20 mouse cellular contexts compared by ENCODE assay signal in genomic region chr1:162783669-162784248, GRCm38 (mm10). TPM values are rescaled to one million over a fixed set of nuclear protein-coding genes. Genes with fewer than 3 reads are reported as not detected.
DNase-seq lines count a peak whose midpoint lies in the region; ATAC-seq lines count a peak whose summit lies in the region.
"Had no signal": no experiment of that assay in that cellular context is flagged by ENCODE, and none has a peak within 500 bp of the region (broad histone marks: within the 10 kb centered on the region; RNA-seq: fewer than 3 reads in every experiment).

No protein-coding gene starts in this region.

- H3K36me3 ChIP-seq in kidney, embryonic 15.5 days, result no peaks in the 10 kb centered on the region
- H3K36me3 ChIP-seq in midbrain, embryonic 14.5 days (ENCODE audit: control insufficient read depth, insufficient read depth, low read length), result no peaks in the 10 kb centered on the region
- H3K36me3 ChIP-seq in midbrain, embryonic 11.5 days (ENCODE audit: control insufficient read depth, insufficient read depth, low read length), result no peaks in the 10 kb centered on the region
- no peaks in the 10 kb centered on the region for H3K36me3 ChIP-seq in midbrain, embryonic 15.5 days (replicated peaks)
- H3K36me3 ChIP-seq: embryonic facial prominence, embryonic 13.5 days; heart, embryonic 12.5 days; hindbrain, embryonic 10.5 days had no signal

- peak; percentile 74 for ATAC-seq in kidney, embryonic 15.5 days (replicated peaks; ENCODE audit: low FRiP score)
- peak; percentile 44; the same call in 1 of the 2 replicates for ATAC-seq in midbrain, embryonic 14.5 days (ENCODE audit: low FRiP score, low TSS enrichment)
- ATAC-seq in midbrain, embryonic 11.5 days (ENCODE audit: low FRiP score), result no peak
- ATAC-seq in midbrain, embryonic 15.5 days (replicated peaks), result peak; percentile 89
- ATAC-seq: activated CD4-positive, CD25-positive, alpha-beta regulatory T cell, adult 4 months; forebrain, embryonic 13.5 days; forebrain, postnatal 0 days; Patski had no signal

- H3K4me3 ChIP-seq in kidney, embryonic 15.5 days (replicated peaks), result no peak overlapping the region
- no peak overlapping the region for H3K4me3 ChIP-seq in midbrain, embryonic 14.5 days (replicated peaks; ENCODE audit: low read depth, low read length)
- H3K4me3 ChIP-seq in midbrain, embryonic 11.5 days (ENCODE audit: low read depth, low read length), result no peak overlapping the region
- no peak overlapping the region for H3K4me3 ChIP-seq in midbrain, embryonic 15.5 days
- H3K4me3 ChIP-seq: embryonic facial prominence, embryonic 13.5 days; forebrain, embryonic 13.5 days; heart, embryonic 12.5 days; hindbrain, embryonic 10.5 days had no signal

- no peak for DNase-seq in kidney, postnatal 4 days
- peak; percentile 49 for DNase-seq in midbrain, embryonic 14.5 days
- DNase-seq in midbrain, embryonic 11.5 days (ENCODE audit: low spot score, missing footprints), result no peak
- no peak for DNase-seq in cerebellum, adult 11 months
- DNase-seq: adrenal gland, postnatal 14 days; cerebellum, adult 8-10 months; cerebellum, postnatal 14 days; embryo, embryonic 11 days; forebrain, postnatal 0 days; gastrocnemius, postnatal 25 days had no signal

- H3K27ac ChIP-seq in kidney, embryonic 15.5 days, result no peak overlapping the region
- 0 out of 2 replicates have a peak overlapping the region, but pooled peaks have one; percentile 49 for H3K27ac ChIP-seq in midbrain, embryonic 14.5 days (replicated peaks; ENCODE audit: low read depth, low read length)
- no peak overlapping the region for H3K27ac ChIP-seq in midbrain, embryonic 11.5 days (ENCODE audit: low read depth, low read length)
- H3K27ac ChIP-seq in midbrain, embryonic 15.5 days, result 0 out of 2 replicates have a peak overlapping the region, but pooled peaks have one; percentile 21
- H3K27ac ChIP-seq: embryonic facial prominence, embryonic 13.5 days; forebrain, embryonic 13.5 days; hindbrain, embryonic 10.5 days; hindbrain, embryonic 14.5 days had no signal

- no peak overlapping the region for H3K9ac ChIP-seq in kidney, embryonic 15.5 days
- H3K9ac ChIP-seq in midbrain, embryonic 14.5 days (replicated peaks; ENCODE audit: low read length), result no peak overlapping the region
- no peak overlapping the region for H3K9ac ChIP-seq in midbrain, embryonic 11.5 days (ENCODE audit: low read length)
- no peak overlapping the region for H3K9ac ChIP-seq in midbrain, embryonic 15.5 days
- H3K9ac ChIP-seq: embryonic facial prominence, embryonic 13.5 days; forebrain, embryonic 13.5 days; forebrain, postnatal 0 days; heart, embryonic 12.5 days; hindbrain, embryonic 14.5 days had no signal

- H3K4me2 ChIP-seq in kidney, embryonic 15.5 days, result no peak overlapping the region
- no peak overlapping the region for H3K4me2 ChIP-seq in midbrain, embryonic 14.5 days (ENCODE audit: low read length)
- no peak overlapping the region for H3K4me2 ChIP-seq in midbrain, embryonic 11.5 days
- no peak overlapping the region for H3K4me2 ChIP-seq in midbrain, embryonic 15.5 days
- H3K4me2 ChIP-seq: embryonic facial prominence, embryonic 13.5 days; forebrain, embryonic 13.5 days; heart, embryonic 12.5 days; hindbrain, embryonic 14.5 days had no signal

- WGBS in kidney, embryonic 15.5 days, result 61% methylated on average over 7 of the region's 7 CpGs
- WGBS in midbrain, embryonic 14.5 days, result 50% methylated on average over 7 of the region's 7 CpGs
- WGBS in midbrain, embryonic 11.5 days, result 67% methylated on average over 7 of the region's 7 CpGs
- 54% methylated on average over 7 of the region's 7 CpGs for WGBS in midbrain, embryonic 15.5 days

- H3K27me3 ChIP-seq in kidney, embryonic 15.5 days, result no peaks in the 10 kb centered on the region
- no peaks in the 10 kb centered on the region for H3K27me3 ChIP-seq in midbrain, embryonic 14.5 days (ENCODE audit: control insufficient read depth, insufficient read depth, low read length)
- no peaks in the 10 kb centered on the region for H3K27me3 ChIP-seq in midbrain, embryonic 11.5 days (ENCODE audit: control insufficient read depth, insufficient read depth, low read length)
- H3K27me3 ChIP-seq in midbrain, embryonic 15.5 days (replicated peaks), result no peaks in the 10 kb centered on the region
- H3K27me3 ChIP-seq: CH12.LX; embryonic facial prominence, embryonic 13.5 days; forebrain, embryonic 13.5 days; heart, embryonic 12.5 days had no signal

- H3K4me1 ChIP-seq in kidney, embryonic 15.5 days, result 0 out of 2 replicates have a peak, but pooled peaks cover 6% of the 10 kb centered on the region
- no peaks in the 10 kb centered on the region for H3K4me1 ChIP-seq in midbrain, embryonic 14.5 days (ENCODE audit: control insufficient read depth, insufficient read depth, low read length)
- H3K4me1 ChIP-seq in midbrain, embryonic 11.5 days (ENCODE audit: control insufficient read depth, insufficient read depth, low read length), result no peaks in the 10 kb centered on the region
- no peaks in the 10 kb centered on the region for H3K4me1 ChIP-seq in midbrain, embryonic 15.5 days
- H3K4me1 ChIP-seq: forebrain, embryonic 13.5 days; heart, embryonic 12.5 days; hindbrain, embryonic 10.5 days had no signal

- H3K9me3 ChIP-seq in kidney, embryonic 15.5 days (replicated peaks), result no peaks in the 10 kb centered on the region
- no peaks in the 10 kb centered on the region for H3K9me3 ChIP-seq in midbrain, embryonic 14.5 days (ENCODE audit: control insufficient read depth, low read length)
- no peaks in the 10 kb centered on the region for H3K9me3 ChIP-seq in midbrain, embryonic 11.5 days (ENCODE audit: control insufficient read depth, low read length)
- no peaks in the 10 kb centered on the region for H3K9me3 ChIP-seq in midbrain, embryonic 15.5 days
- H3K9me3 ChIP-seq: embryonic facial prominence, embryonic 13.5 days; forebrain, embryonic 13.5 days; heart, embryonic 12.5 days; hindbrain, embryonic 10.5 days had no signal

RNA-seq across cellular contexts. Expression of gene Fmo4, which starts 30.0 kb away (rescaled TPM):
- polyA plus RNA-seq in kidney, embryonic 15.5 days (2015; fragmentation: Nextera tagmentation; extraction: Ambion mirVana), result 0.91 and 1.5 TPM in 2 replicates
- polyA plus RNA-seq in midbrain, embryonic 14.5 days (2014; fragmentation: Nextera tagmentation; extraction: Ambion mirVana), result 0.27 and 0.33 TPM in 2 replicates
- 0.85 and 0.86 TPM in 2 replicates for polyA plus RNA-seq in midbrain, embryonic 11.5 days (2014; fragmentation: Nextera tagmentation; extraction: Ambion mirVana)
- 0.19 and 0.27 TPM in 2 replicates for polyA plus RNA-seq in midbrain, embryonic 15.5 days (2015; fragmentation: Nextera tagmentation; extraction: Ambion mirVana)
- polyA plus RNA-seq: activated CD4-positive, CD25-positive, alpha-beta regulatory T cell, adult 4 months; heart, embryonic 12.5 days had no signal

RNA-seq across cellular contexts. Expression of gene Prrc2c, which starts 43.4 kb away (rescaled TPM):
- polyA plus RNA-seq in kidney, embryonic 15.5 days (2015; fragmentation: Nextera tagmentation; extraction: Ambion mirVana), result 148 and 162 TPM in 2 replicates
- polyA plus RNA-seq in midbrain, embryonic 14.5 days (2014; fragmentation: Nextera tagmentation; extraction: Ambion mirVana), result 165 TPM in 2 replicates
- 151 and 163 TPM in 2 replicates for polyA plus RNA-seq in midbrain, embryonic 11.5 days (2014; fragmentation: Nextera tagmentation; extraction: Ambion mirVana)
- 142 and 158 TPM in 2 replicates for polyA plus RNA-seq in midbrain, embryonic 15.5 days (2015; fragmentation: Nextera tagmentation; extraction: Ambion mirVana)

Comparison
In these comparisons a context has a peak if more than half of its experiments do, and no peak if none do; other contexts are left out.
1. H3K27ac ChIP-seq: peak in midbrain, embryonic 14.5 days (single experiment) and midbrain, embryonic 15.5 days (single experiment); none in kidney, embryonic 15.5 days (single experiment) and midbrain, embryonic 11.5 days (single experiment).